Mouse (Mus musculus): ENCODE results near the gene Kdm4b.

DNA sequence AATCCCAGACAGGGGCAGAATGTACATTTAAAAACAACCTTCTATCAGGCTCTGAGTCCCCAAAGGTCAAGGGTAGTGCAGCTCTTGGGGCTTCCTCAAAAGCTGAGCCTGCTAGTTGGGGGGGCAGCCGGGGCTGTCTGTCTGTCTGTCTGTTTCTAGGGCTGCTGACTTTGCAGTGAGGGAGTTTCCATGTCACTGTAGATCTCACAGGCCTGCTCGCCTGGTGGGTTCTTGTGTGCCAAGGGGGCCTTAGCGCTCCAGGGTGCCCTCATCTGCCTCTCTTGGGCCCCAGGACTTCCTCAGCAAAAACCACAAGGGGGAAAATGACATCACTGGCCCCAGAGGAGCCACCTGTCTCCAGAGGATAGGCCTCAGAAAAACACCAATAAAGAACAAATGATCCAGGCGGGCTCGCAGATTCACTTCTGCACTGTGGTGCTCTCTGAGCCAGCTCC is 117.5 kb downstream of the Kdm4b start:
- TF ChIP-seq CTCF (IDR thresholded peaks at IDR 0.05; ENCODE audit: low read depth, low read length) (no peak), POLR2A (IDR thresholded peaks at IDR 0.05; ENCODE audit: insufficient read depth, low read length) (no peak)

Measured in ES-Bruce4 (cell line).